Mouse (Mus musculus) liver, embryonic 11.5 days (tissue): ENCODE measurements around the gene Dnaja3. TPM values are rescaled to one million over a fixed set of nuclear protein-coding genes. Genes with fewer than 3 reads are reported as not detected.

ENCODE experiments used
- ATAC-seq: fragments of 200-750 bp; cut with Nextera tagmentation; replicated peaks from 2 replicates; pipeline ENCODE4 v1.8.0; 2017; ENCODE audit warnings: moderate number of reproducible peaks, mild to moderate bottlenecking, moderate TSS enrichment, moderate library complexity; ENCODE audit not compliant: low FRiP score
- DNase-seq: peaks from one replicate; pipeline ENCODE4 v3.0.0-alpha.2; 2017; ENCODE audit warnings: low spot score
- H3K27ac ChIP-seq: fragments of 300-500 bp; sonication (generic); 2 replicates; pipeline ENCODE4 v1.5.1; 2014; ENCODE audit warnings: mild to moderate bottlenecking, low read depth, low read length, control low read depth
- H3K27me3 ChIP-seq: fragments of 300-500 bp; sonication (generic); replicated peaks from 2 replicates; pipeline ENCODE4 v1.6.1; 2014; ENCODE audit warnings: low read length, mixed read lengths; ENCODE audit not compliant: control insufficient read depth, insufficient read depth
- H3K36me3 ChIP-seq: fragments of 300-500 bp; sonication (generic); 2 replicates; pipeline ENCODE4 v1.6.1; 2014; ENCODE audit warnings: mild to moderate bottlenecking, low read length, moderate library complexity, mixed read lengths; ENCODE audit not compliant: control insufficient read depth, insufficient read depth
- H3K4me1 ChIP-seq: fragments of 300-500 bp; sonication (generic); replicated peaks from 2 replicates; pipeline ENCODE4 v1.6.1; 2014; ENCODE audit warnings: low read length, mixed read lengths; ENCODE audit not compliant: control insufficient read depth, insufficient read depth
- H3K4me2 ChIP-seq: fragments of 300-500 bp; sonication (generic); 2 replicates; pipeline ENCODE4 v1.6.1; 2014; ENCODE audit warnings: mild to moderate bottlenecking, control low read depth, moderate library complexity
- H3K4me3 ChIP-seq: fragments of 300-500 bp; sonication (generic); 2 replicates; pipeline ENCODE4 v1.5.1; 2014; ENCODE audit warnings: low read depth, low read length, control low read depth
- H3K9ac ChIP-seq: fragments of 300-500 bp; sonication (generic); 2 replicates; pipeline ENCODE4 v1.6.1; 2014; ENCODE audit warnings: low read depth, low read length, control low read depth
- H3K9me3 ChIP-seq: fragments of 300-500 bp; sonication (generic); 2 replicates; pipeline ENCODE4 v1.6.1; 2016; ENCODE audit warnings: low read length, inconsistent platforms, mixed read lengths; ENCODE audit not compliant: control insufficient read depth
- WGBS: fragments of 180-500 bp; shearing (Covaris S2); extraction: QIAGEN DNeasy Blood & Tissue Kit; methylation state at CpG from one replicate; pipeline ENCODE4 v1.1.7; 2014; 5-methylcytosine and 5-hydroxymethylcytosine counted together
- polyA plus RNA-seq: library from polyadenylated mRNA; unstranded; fragments of >200 nt; fragmentation: Nextera tagmentation; extraction: Ambion mirVana; gene quantifications from 2 replicates; pipeline ENCODE4 v1.2.1, GENCODE M21; 2014

The Dnaja3 gene
- polyA plus RNA-seq, 1 experiment from 2014 or later, result 104 TPM

DNA sequence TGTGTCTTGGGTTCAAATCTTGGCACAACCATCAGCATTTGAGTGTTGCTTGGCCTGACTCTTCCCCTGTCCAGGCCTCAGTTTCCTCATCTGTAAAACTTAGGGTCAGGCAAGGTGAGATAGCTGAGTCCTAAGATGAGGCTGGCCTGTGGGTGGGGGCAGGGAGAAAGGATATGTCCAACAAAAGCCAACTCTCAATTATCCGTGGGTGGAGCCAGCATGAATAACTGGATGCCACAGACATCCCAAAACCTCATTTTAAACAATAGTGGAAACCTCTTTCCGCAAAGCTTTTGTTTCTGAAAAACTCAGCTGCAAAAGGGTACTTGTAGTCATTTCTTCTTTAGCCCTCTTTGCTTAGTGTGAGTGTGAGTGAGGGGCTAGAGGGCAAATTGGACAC, 43.0 kb upstream of the Dnaja3 start:
- no peaks in the 10 kb centered on the region for H3K9me3 ChIP-seq
- H3K9ac ChIP-seq, result no peak overlapping the region
- ATAC-seq, result no peak
- H3K4me1 ChIP-seq, result peaks cover 57% of the 10 kb centered on the region
- peak overlapping the region; percentile 82 for H3K4me2 ChIP-seq
- DNase-seq, result no peak
- H3K4me3 ChIP-seq, result peak overlapping the region; percentile 75
- H3K27ac ChIP-seq, result no peak overlapping the region; the same call in 1 of the 2 replicates
- peaks cover 33% of the 10 kb centered on the region for H3K27me3 ChIP-seq
- WGBS, result 65% methylated on average over 2 of the region's 2 CpGs
- H3K36me3 ChIP-seq, result no peaks in the 10 kb centered on the region

DNA sequence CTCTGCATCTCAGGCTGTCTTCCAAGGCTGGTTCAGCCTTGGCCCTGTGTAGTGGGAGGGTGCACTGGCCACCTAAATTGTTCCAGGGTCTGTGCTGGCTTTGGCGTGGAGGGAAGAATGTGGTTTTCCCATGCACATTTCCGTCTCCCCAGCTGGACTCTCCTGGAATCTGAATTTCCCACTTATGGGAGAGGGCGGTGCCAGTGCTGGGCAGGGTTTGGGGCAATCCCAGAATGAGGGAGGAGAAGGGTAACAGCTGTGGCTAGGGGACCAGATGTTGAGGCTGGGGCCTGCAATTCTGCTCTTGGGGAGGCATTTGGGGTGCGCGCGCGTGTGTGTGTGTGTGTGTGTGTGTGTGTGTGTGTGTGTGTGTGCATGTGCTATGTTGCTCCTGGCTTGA, 42.5 kb upstream of the Dnaja3 start:
- Histone ChIP-seq H3K36me3 (no peaks in the 10 kb centered on the region), H3K9me3 (no peaks in the 10 kb centered on the region), H3K4me2 (peak overlapping the region; percentile 25; the same call in 1 of the 2 replicates), H3K9ac (no peak overlapping the region), H3K27me3 (peaks cover 33% of the 10 kb centered on the region), H3K27ac (no peak overlapping the region), H3K4me3 (no peak overlapping the region), H3K4me1 (peaks cover 61% of the 10 kb centered on the region)
- ATAC-seq, result no peak
- no peak for DNase-seq
- WGBS, result 71% methylated on average over 7 of the region's 7 CpGs

GRCm38 (mm10) chr16:4598041-4598440, 41.7 kb upstream of the Dnaja3 start:
- H3K27ac ChIP-seq, result no peak overlapping the region
- no peak overlapping the region for H3K4me3 ChIP-seq
- H3K9ac ChIP-seq, result no peak overlapping the region
- no peaks in the 10 kb centered on the region for H3K9me3 ChIP-seq
- 76% methylated on average over 5 of the region's 5 CpGs for WGBS
- H3K27me3 ChIP-seq, result peaks cover 31% of the 10 kb centered on the region
- ATAC-seq (no peak), DNase-seq (no peak)
- peaks cover 65% of the 10 kb centered on the region for H3K4me1 ChIP-seq
- no peak overlapping the region for H3K4me2 ChIP-seq
- no peaks in the 10 kb centered on the region for H3K36me3 ChIP-seq

DNA sequence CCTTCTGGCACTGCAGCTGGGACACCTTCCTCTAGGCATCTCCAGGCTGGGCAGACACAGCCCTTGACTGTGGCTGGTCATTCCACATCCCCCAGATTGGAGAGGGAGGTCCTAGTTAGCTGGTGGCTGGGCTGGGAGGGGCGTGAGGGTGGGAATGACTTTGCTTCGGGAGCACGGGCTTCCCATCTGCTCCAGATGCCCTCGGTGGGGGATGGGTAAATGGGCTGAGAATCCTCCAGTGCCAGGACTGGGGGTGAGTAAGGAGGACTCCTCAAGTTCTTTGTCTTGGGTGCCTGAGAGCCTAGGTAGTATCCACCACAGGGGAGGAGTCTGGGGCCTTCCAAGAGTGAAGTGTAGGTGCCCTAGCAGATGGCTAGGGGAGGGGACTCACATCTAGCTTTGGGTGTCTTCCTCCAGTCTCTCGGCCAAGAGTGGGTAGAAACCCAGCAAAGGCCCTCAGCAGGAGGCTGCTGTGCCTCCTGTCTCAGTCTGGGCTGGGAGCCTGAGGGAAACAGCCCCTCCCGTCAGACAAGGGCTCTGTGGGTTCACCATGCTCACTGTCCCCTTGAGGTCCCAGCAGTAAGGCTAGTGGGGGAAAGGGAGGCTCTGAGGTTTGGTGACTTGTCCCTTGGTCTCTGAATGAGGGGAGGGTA, 40.8 kb upstream of the Dnaja3 start:
- Histone ChIP-seq H3K27ac (no peak overlapping the region), H3K9ac (no peak overlapping the region), H3K4me1 (peaks cover 69% of the 10 kb centered on the region), H3K9me3 (no peaks in the 10 kb centered on the region), H3K27me3 (peaks cover 21% of the 10 kb centered on the region), H3K4me2 (no peak overlapping the region), H3K4me3 (no peak overlapping the region), H3K36me3 (no peaks in the 10 kb centered on the region)
- DNase-seq (no peak), ATAC-seq (no peak)
- 40% methylated on average over 6 of the region's 6 CpGs for WGBS

DNA sequence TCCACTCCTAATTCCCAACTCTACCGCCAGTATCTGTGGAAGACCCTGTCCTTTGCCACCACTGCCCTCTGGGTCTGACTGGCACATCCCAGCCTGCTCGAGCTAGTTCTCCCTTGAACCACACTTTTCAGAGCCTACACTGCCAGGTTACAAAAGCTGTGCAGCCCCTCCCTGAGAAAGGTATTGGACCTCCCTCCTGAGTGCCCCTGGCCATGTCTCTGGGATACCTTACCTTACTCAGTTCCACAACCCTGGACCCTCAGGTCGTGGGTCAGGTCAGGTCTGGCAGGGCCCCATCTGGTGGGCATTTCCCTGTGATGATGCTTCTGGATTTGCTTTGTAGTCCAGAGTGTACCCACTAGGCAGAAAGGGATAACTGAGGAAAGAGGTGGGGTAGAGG, 40.2 kb upstream of the Dnaja3 start:
- ATAC-seq (no peak), DNase-seq (no peak)
- WGBS, result 68% methylated on average over 3 of the region's 3 CpGs
- H3K4me2 ChIP-seq, result no peak overlapping the region
- no peak overlapping the region for H3K9ac ChIP-seq
- H3K27ac ChIP-seq, result no peak overlapping the region
- H3K27me3 ChIP-seq, result peaks cover 16% of the 10 kb centered on the region
- no peaks in the 10 kb centered on the region for H3K36me3 ChIP-seq
- H3K4me1 ChIP-seq, result peaks cover 73% of the 10 kb centered on the region
- H3K9me3 ChIP-seq, result no peaks in the 10 kb centered on the region
- no peak overlapping the region for H3K4me3 ChIP-seq

DNA sequence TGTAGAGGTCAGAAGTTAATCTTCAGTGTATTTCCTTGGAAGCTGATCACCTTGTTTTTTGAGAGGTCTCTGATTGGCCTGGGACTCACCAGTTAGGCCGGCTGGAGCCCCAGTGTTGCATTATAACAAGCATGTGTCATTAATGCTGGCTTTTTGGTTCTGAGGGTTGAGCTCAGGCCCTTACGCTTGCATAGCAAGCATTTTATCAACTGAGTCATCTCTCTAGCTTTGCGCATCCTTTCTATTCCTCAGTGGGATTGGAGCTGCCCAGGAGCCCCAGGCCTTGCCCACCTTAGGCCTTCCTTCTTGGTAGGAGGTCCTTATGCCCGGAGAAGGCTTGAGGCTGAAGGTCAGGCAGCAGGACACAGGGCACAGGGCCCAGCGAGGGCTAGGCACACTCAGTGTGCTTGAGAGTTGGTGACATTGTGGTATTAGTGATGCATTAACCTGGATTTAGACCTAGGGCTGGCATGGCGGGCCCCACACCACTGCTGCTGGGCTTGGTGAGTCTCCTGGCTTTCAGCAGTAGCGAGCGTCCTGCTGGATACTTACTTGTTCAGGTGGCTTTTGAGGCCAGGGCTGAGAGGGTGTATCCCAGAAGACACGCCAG, 39.0 kb upstream of the Dnaja3 start:
- DNase-seq (no peak), ATAC-seq (no peak)
- peaks cover 80% of the 10 kb centered on the region for H3K4me1 ChIP-seq
- 68% methylated on average over 9 of the region's 9 CpGs for WGBS
- H3K36me3 ChIP-seq, result no peaks in the 10 kb centered on the region
- peaks cover 5% of the 10 kb centered on the region for H3K27me3 ChIP-seq
- H3K9me3 ChIP-seq, result no peaks in the 10 kb centered on the region
- no peak overlapping the region for H3K9ac ChIP-seq
- no peak overlapping the region for H3K4me2 ChIP-seq
- no peak overlapping the region for H3K27ac ChIP-seq
- no peak overlapping the region for H3K4me3 ChIP-seq

DNA sequence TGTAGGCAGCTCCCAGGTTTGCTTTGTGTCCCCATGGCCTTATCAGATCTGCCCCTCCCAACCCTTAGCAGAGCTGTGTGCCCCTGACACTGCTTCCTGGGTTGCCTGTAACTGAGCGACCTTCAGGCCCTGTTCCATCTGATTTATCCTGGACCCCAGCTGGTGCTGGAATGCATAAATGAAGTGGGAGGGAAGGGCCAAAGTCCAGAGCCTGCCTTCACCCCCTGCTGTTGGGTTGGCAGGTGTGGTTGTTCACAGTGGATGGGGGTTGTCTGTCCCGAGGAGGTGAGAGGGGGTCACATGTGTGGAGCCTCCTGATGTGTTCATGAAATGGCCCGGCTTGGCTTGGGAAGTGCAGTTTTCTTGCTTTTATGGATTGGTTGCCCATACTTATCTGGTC, 37.6 kb upstream of the Dnaja3 start:
- no peak overlapping the region for H3K4me2 ChIP-seq
- no peak overlapping the region for H3K4me3 ChIP-seq
- WGBS, result 44% methylated on average over 3 of the region's 3 CpGs
- DNase-seq (no peak), ATAC-seq (0 out of 2 replicates have a peak, but pooled peaks have one; percentile 42)
- peaks cover 83% of the 10 kb centered on the region for H3K4me1 ChIP-seq
- no peaks in the 10 kb centered on the region for H3K27me3 ChIP-seq
- no peaks in the 10 kb centered on the region for H3K9me3 ChIP-seq
- no peaks in the 10 kb centered on the region for H3K36me3 ChIP-seq
- H3K9ac ChIP-seq, result 0 out of 2 replicates have a peak overlapping the region, but pooled peaks have one; percentile 1
- H3K27ac ChIP-seq, result peak overlapping the region; percentile 44; the same call in 1 of the 2 replicates

- Histone ChIP-seq H3K9ac (0 out of 2 replicates have a peak overlapping the region, but pooled peaks have one; percentile 4), H3K4me2 (0 out of 2 replicates have a peak overlapping the region, but pooled peaks have one; percentile 5), H3K27me3 (no peaks in the 10 kb centered on the region), H3K4me3 (no peak overlapping the region), H3K4me1 (peaks cover 81% of the 10 kb centered on the region), H3K9me3 (no peaks in the 10 kb centered on the region), H3K27ac (peak overlapping the region; percentile 44), H3K36me3 (no peaks in the 10 kb centered on the region)
- ATAC-seq (no peak), DNase-seq (no peak)
- WGBS, result 58% methylated on average over 7 of the region's 7 CpGs
These were observed 36.9 kb upstream of the Dnaja3 start for GRCm38 (mm10) chr16:4602766-4603452.
